Mouse (Mus musculus): ENCODE results near the gene Cplx2. TPM values are rescaled to one million over a fixed set of nuclear protein-coding genes. Genes with fewer than 3 reads are reported as not detected.

Cplx2 gene
- polyA plus RNA-seq, 1 experiment = 9.0 TPM

GRCm38 (mm10) chr13:54326686-54327447 is 44.3 kb upstream of the Cplx2 start:
- Histone ChIP-seq H3K79me2 (ENCODE audit: control insufficient read depth, insufficient read depth) (no peaks in the 10 kb centered on the region), H3K36me3 (ENCODE audit: control insufficient read depth, insufficient read depth) (no peaks in the 10 kb centered on the region), H3K4me3 (ENCODE audit: insufficient read depth, poor library complexity, severe bottlenecking) (no peak overlapping the region), H3K79me3 (ENCODE audit: low read depth) (no peaks in the 10 kb centered on the region), H3K27me3 (ENCODE audit: control insufficient read depth, insufficient read depth, insufficient read length) (no peaks in the 10 kb centered on the region), H3ac (ENCODE audit: control insufficient read depth, insufficient read length, low read depth) (no peak overlapping the region)
- TF ChIP-seq USF1 (IDR thresholded peaks at IDR 0.05; ENCODE audit: low read depth) = no peak
- no peak for TF ChIP-seq CEBPB (IDR thresholded peaks at IDR 0.05; ENCODE audit: low read depth)
- no peak for TF ChIP-seq MYOG (IDR thresholded peaks at IDR 0.05; ENCODE audit: control insufficient read depth, extremely low read depth, insufficient read length)
- TF ChIP-seq MYOD1 (IDR thresholded peaks at IDR 0.05; ENCODE audit: control insufficient read depth, insufficient read length, low read depth) = no peak
- TF ChIP-seq CTCF (IDR thresholded peaks at IDR 0.05; ENCODE audit: control insufficient read depth, insufficient read depth, insufficient read length) = no peak
- TF ChIP-seq MAX (IDR thresholded peaks at IDR 0.05) = no peak
- no peak for TF ChIP-seq FOSL1 (IDR thresholded peaks at IDR 0.05; ENCODE audit: insufficient read depth, low read length, poor library complexity, severe bottlenecking)

DNA sequence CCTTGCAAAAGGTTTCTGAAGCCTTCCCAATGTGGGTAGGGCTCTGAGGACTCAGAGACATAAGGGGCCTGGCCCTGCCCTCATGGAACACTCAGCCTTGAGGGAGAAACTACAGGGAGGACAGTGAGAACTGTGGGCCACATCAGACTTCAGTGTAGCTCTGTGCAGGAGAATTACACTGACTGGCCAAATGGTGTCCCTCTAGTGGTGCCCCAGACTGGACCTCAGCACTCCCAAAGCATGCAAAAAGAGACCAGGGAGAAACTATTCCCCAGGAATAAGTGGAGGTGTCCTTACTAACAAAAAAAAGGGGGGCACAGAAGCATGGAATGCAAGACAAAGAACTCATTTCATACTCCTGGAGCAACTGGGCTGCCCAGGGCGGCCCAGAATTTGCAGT is 43.1 kb upstream of the Cplx2 start:
- Histone ChIP-seq H3K79me3 (ENCODE audit: low read depth) (no peaks in the 10 kb centered on the region), H3K36me3 (ENCODE audit: control insufficient read depth, insufficient read depth) (no peaks in the 10 kb centered on the region), H3K79me2 (ENCODE audit: control insufficient read depth, insufficient read depth) (no peaks in the 10 kb centered on the region), H3ac (ENCODE audit: control insufficient read depth, insufficient read length, low read depth) (no peak overlapping the region), H3K4me3 (ENCODE audit: insufficient read depth, poor library complexity, severe bottlenecking) (no peak overlapping the region), H3K27me3 (ENCODE audit: control insufficient read depth, insufficient read depth, insufficient read length) (no peaks in the 10 kb centered on the region)
- TF ChIP-seq USF1 (IDR thresholded peaks at IDR 0.05; ENCODE audit: low read depth) (no peak), CTCF (IDR thresholded peaks at IDR 0.05; ENCODE audit: control insufficient read depth, insufficient read depth, insufficient read length) (no peak), CEBPB (IDR thresholded peaks at IDR 0.05; ENCODE audit: low read depth) (no peak), MYOD1 (IDR thresholded peaks at IDR 0.05; ENCODE audit: control insufficient read depth, insufficient read length, low read depth) (no peak), FOSL1 (IDR thresholded peaks at IDR 0.05; ENCODE audit: insufficient read depth, low read length, poor library complexity, severe bottlenecking) (no peak), MAX (IDR thresholded peaks at IDR 0.05) (no peak), MYOG (IDR thresholded peaks at IDR 0.05; ENCODE audit: control insufficient read depth, extremely low read depth, insufficient read length) (no peak)

GRCm38 (mm10) chr13:54328954-54329490 is 42.1 kb upstream of the Cplx2 start:
- Histone ChIP-seq H3K36me3 (ENCODE audit: control insufficient read depth, insufficient read depth) (no peaks in the 10 kb centered on the region), H3ac (ENCODE audit: control insufficient read depth, insufficient read length, low read depth) (no peak overlapping the region), H3K4me3 (ENCODE audit: insufficient read depth, poor library complexity, severe bottlenecking) (no peak overlapping the region), H3K79me2 (ENCODE audit: control insufficient read depth, insufficient read depth) (no peaks in the 10 kb centered on the region), H3K79me3 (ENCODE audit: low read depth) (no peaks in the 10 kb centered on the region), H3K27me3 (ENCODE audit: control insufficient read depth, insufficient read depth, insufficient read length) (no peaks in the 10 kb centered on the region)
- TF ChIP-seq FOSL1 (IDR thresholded peaks at IDR 0.05; ENCODE audit: insufficient read depth, low read length, poor library complexity, severe bottlenecking) = no peak
- no peak for TF ChIP-seq USF1 (IDR thresholded peaks at IDR 0.05; ENCODE audit: low read depth)
- no peak for TF ChIP-seq CTCF (IDR thresholded peaks at IDR 0.05; ENCODE audit: control insufficient read depth, insufficient read depth, insufficient read length)
- TF ChIP-seq CEBPB (IDR thresholded peaks at IDR 0.05; ENCODE audit: low read depth) = no peak
- TF ChIP-seq MYOD1 (IDR thresholded peaks at IDR 0.05; ENCODE audit: control insufficient read depth, insufficient read length, low read depth) = no peak
- no peak for TF ChIP-seq MAX (IDR thresholded peaks at IDR 0.05)
- TF ChIP-seq MYOG (IDR thresholded peaks at IDR 0.05; ENCODE audit: control insufficient read depth, extremely low read depth, insufficient read length) = no peak

DNA sequence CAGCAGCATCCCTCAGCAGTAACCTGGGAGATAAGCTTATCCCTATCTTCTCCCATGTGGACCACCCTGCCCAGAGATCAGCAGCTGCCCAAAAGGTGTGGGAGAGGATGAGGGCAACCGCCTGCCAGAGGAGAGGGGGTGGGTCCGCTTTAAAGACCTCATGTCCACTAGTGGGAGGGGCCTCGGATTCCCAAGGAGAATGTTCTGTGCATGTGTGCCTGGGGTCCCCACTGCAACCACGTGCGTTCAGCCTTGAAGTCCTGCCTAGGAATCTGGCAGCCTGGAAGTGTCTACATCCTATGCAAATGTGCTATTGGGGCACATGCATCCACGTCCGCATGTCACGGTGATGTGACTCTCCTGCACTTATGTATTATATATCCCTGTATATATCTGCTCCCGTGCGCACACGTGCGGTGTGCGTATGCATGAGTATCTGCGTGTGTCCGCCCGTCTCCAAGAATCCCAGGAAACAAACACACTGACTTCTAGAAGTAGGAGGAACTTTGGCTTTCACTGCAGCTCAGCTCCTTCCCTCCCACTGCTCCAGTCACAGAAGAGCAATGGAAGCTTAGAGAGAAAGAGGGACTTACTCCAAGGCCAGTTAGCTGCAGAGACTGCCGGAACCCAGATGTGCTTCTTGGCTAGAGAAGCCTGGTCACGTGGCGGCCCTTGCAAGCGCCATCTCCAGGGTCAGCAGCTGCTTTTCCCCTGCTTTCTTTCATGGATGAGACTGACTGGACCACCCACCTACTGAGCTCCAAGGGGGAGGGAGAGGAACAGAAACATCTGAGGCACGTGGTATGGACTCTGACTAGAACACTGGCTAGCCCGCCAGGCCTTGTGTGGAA is 39.1 kb upstream of the Cplx2 start:
- Histone ChIP-seq H3ac (ENCODE audit: control insufficient read depth, insufficient read length, low read depth) (no peak overlapping the region), H3K4me3 (ENCODE audit: insufficient read depth, poor library complexity, severe bottlenecking) (no peak overlapping the region), H3K36me3 (ENCODE audit: control insufficient read depth, insufficient read depth) (no peaks in the 10 kb centered on the region), H3K27me3 (ENCODE audit: control insufficient read depth, insufficient read depth, insufficient read length) (no peaks in the 10 kb centered on the region), H3K79me2 (ENCODE audit: control insufficient read depth, insufficient read depth) (no peaks in the 10 kb centered on the region), H3K79me3 (ENCODE audit: low read depth) (no peaks in the 10 kb centered on the region)
- TF ChIP-seq CEBPB (IDR thresholded peaks at IDR 0.05; ENCODE audit: low read depth) (no peak), FOSL1 (IDR thresholded peaks at IDR 0.05; ENCODE audit: insufficient read depth, low read length, poor library complexity, severe bottlenecking) (no peak), MAX (IDR thresholded peaks at IDR 0.05) (no peak), MYOG (IDR thresholded peaks at IDR 0.05; ENCODE audit: control insufficient read depth, extremely low read depth, insufficient read length) (no peak), USF1 (IDR thresholded peaks at IDR 0.05; ENCODE audit: low read depth) (no peak), MYOD1 (IDR thresholded peaks at IDR 0.05; ENCODE audit: control insufficient read depth, insufficient read length, low read depth) (no peak), CTCF (IDR thresholded peaks at IDR 0.05; ENCODE audit: control insufficient read depth, insufficient read depth, insufficient read length) (no peak)

DNA sequence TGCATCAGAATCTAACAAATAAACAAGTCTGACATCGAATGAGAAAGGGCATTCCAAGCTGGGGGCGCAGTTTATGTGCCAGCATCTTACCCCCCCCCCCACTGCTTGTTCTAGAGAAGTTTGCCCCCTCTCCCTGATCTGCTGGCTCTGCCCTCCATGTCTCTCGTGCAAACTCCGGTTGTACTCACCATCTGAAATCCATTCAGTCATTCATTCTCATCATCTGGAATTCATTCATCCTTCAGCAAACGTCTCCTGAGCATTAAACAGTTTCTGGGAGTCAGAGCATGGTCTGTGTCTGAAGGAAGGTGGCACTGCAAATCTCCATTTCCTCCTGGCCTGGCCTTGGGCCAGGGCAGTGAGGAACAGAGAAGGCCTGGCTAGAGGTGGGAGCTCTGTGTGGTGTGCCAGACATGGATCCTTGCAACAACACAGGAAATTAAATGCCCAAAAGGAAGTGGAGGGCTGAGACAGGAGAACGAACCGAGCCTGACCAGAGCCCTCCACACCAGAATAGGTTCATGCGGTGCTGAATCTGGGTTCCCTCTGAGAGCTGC is 38.1 kb upstream of the Cplx2 start:
- H3K36me3 ChIP-seq (ENCODE audit: control insufficient read depth, insufficient read depth) = no peaks in the 10 kb centered on the region
- TF ChIP-seq FOSL1 (IDR thresholded peaks at IDR 0.05; ENCODE audit: insufficient read depth, low read length, poor library complexity, severe bottlenecking) (no peak), MYOG (IDR thresholded peaks at IDR 0.05; ENCODE audit: control insufficient read depth, extremely low read depth, insufficient read length) (no peak), MYOD1 (IDR thresholded peaks at IDR 0.05; ENCODE audit: control insufficient read depth, insufficient read length, low read depth) (no peak), USF1 (IDR thresholded peaks at IDR 0.05; ENCODE audit: low read depth) (no peak), CTCF (IDR thresholded peaks at IDR 0.05; ENCODE audit: control insufficient read depth, insufficient read depth, insufficient read length) (no peak), MAX (IDR thresholded peaks at IDR 0.05) (no peak), CEBPB (IDR thresholded peaks at IDR 0.05; ENCODE audit: low read depth) (no peak)
- H3ac ChIP-seq (ENCODE audit: control insufficient read depth, insufficient read length, low read depth) = no peak overlapping the region
- H3K27me3 ChIP-seq (ENCODE audit: control insufficient read depth, insufficient read depth, insufficient read length) = no peaks in the 10 kb centered on the region
- no peaks in the 10 kb centered on the region for H3K79me3 ChIP-seq (ENCODE audit: low read depth)
- H3K79me2 ChIP-seq (ENCODE audit: control insufficient read depth, insufficient read depth) = no peaks in the 10 kb centered on the region
- no peak overlapping the region for H3K4me3 ChIP-seq (ENCODE audit: insufficient read depth, poor library complexity, severe bottlenecking)

All from C2C12 (cell line).